Mouse (Mus musculus): ENCODE data around the gene Rasgrp3. TPM values are rescaled to one million over a fixed set of nuclear protein-coding genes. Genes with fewer than 3 reads are reported as not detected.
"Not testable (repeated sequence)": the region's sequence is repeated elsewhere in the genome, so short reads cannot be mapped to it uniquely, and the experiment has no call there.

The Rasgrp3 gene
- polyA plus RNA-seq, 1 experiment from 2014 or later = 15.6 TPM

DNA sequence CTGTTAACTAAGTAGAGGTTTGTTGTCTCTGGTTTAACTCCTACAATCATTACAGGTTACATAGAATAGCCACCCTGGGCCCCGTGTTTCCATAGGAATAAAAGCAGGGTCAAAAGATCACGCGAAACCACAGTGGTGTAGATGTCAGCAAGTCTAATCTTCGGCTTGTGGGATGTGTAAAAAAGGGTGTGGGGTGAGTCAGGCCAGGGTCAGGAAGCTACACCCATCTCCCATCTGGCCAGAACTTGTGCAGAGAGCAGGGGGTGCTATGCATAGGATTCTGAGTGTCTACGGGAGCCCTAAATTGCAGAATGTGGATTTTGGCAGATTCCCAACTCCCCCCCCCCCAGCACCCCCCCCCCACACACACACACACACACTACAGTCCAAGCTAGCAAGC, 2.5 kb downstream of the Rasgrp3 start:
- 0 out of 2 replicates have a peak, but pooled peaks have one; percentile 8 for ATAC-seq (ENCODE audit: extremely low read depth, insufficient number of reproducible peaks, low FRiP score, low TSS enrichment)
- no peak overlapping the region for H3K27ac ChIP-seq (replicated peaks)

GRCm38 (mm10) chr17:75439062-75439461, 3.4 kb downstream of the Rasgrp3 start:
- Histone ChIP-seq H3K9me3 (no peaks in the 10 kb centered on the region), H3K9ac (no peak overlapping the region), H3K4me1 (peaks cover 28% of the 10 kb centered on the region), H3K4me3 (no peak overlapping the region), H3K27me3 (replicated peaks) (no peaks in the 10 kb centered on the region), H3K4me2 (peak overlapping the region; percentile 21; the same call in 1 of the 2 replicates), H3K27ac (replicated peaks) (0 out of 2 replicates have a peak overlapping the region, but pooled peaks have one; percentile 15), H3K36me3 (no peaks in the 10 kb centered on the region)
- 73% methylated on average over 14 of the region's 14 CpGs for WGBS
- ATAC-seq (ENCODE audit: extremely low read depth, insufficient number of reproducible peaks, low FRiP score, low TSS enrichment) = no peak

More for the DNA sequence above, 2.5 kb downstream of the Rasgrp3 start:
- Histone ChIP-seq H3K36me3 (no peaks in the 10 kb centered on the region), H3K4me3 (peak overlapping the region; percentile 45; the same call in 1 of the 2 replicates), H3K27me3 (replicated peaks) (no peaks in the 10 kb centered on the region), H3K9me3 (no peaks in the 10 kb centered on the region), H3K4me1 (peaks cover 25% of the 10 kb centered on the region), H3K9ac (no peak overlapping the region), H3K4me2 (peak overlapping the region; percentile 55; the same call in 1 of the 2 replicates)
- 40% methylated on average over 5 of the region's 5 CpGs for WGBS

GRCm38 (mm10) chr17:75440619-75441018, 4.9 kb downstream of the Rasgrp3 start:
- 62% methylated on average over 7 of the region's 7 CpGs for WGBS
- Histone ChIP-seq H3K4me1 (peaks cover 20% of the 10 kb centered on the region), H3K4me2 (no peak overlapping the region), H3K27me3 (replicated peaks) (no peaks in the 10 kb centered on the region), H3K36me3 (no peaks in the 10 kb centered on the region), H3K4me3 (no peak overlapping the region), H3K27ac (replicated peaks) (peak overlapping the region; percentile 45; the same call in 1 of the 2 replicates), H3K9me3 (no peaks in the 10 kb centered on the region), H3K9ac (no peak overlapping the region)
- no peak for ATAC-seq (ENCODE audit: extremely low read depth, insufficient number of reproducible peaks, low FRiP score, low TSS enrichment)

GRCm38 (mm10) chr17:75441260-75441830, 5.6 kb downstream of the Rasgrp3 start:
- Histone ChIP-seq H3K9ac (no peak overlapping the region), H3K36me3 (no peaks in the 10 kb centered on the region), H3K9me3 (no peaks in the 10 kb centered on the region), H3K27me3 (replicated peaks) (no peaks in the 10 kb centered on the region), H3K4me3 (no peak overlapping the region), H3K27ac (replicated peaks) (peak overlapping the region; percentile 45; the same call in 1 of the 2 replicates), H3K4me1 (peaks cover 17% of the 10 kb centered on the region), H3K4me2 (no peak overlapping the region)
- ATAC-seq (ENCODE audit: extremely low read depth, insufficient number of reproducible peaks, low FRiP score, low TSS enrichment) = no peak
- WGBS = 79% methylated on average over 5 of the region's 5 CpGs

DNA sequence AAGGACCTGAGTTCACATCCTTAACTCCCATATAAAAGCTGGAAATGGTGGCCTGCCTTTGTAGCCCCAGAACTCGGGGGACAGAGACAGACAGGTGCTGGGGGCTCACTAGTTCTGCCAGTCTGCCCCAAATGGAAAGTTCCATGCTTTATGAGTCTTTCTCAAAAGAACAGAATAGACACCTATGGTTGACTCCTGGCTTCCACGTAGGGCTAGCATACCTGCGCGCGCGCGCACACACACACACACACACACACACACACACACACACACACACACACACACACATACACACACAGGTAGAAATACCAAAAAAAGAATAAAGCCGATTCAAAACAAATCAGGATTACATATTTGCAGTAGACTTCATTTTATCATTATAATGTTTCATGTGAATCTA, 6.7 kb downstream of the Rasgrp3 start:
- Histone ChIP-seq H3K27me3 (replicated peaks) (no peaks in the 10 kb centered on the region), H3K4me1 (peaks cover 17% of the 10 kb centered on the region), H3K9ac (no peak overlapping the region), H3K4me3 (no peak overlapping the region), H3K36me3 (no peaks in the 10 kb centered on the region), H3K9me3 (no peaks in the 10 kb centered on the region), H3K27ac (replicated peaks) (0 out of 2 replicates have a peak overlapping the region, but pooled peaks have one; percentile 5), H3K4me2 (no peak overlapping the region)
- WGBS = 95% methylated on average over 8 of the region's 8 CpGs
- ATAC-seq (ENCODE audit: extremely low read depth, insufficient number of reproducible peaks, low FRiP score, low TSS enrichment) = no peak

GRCm38 (mm10) chr17:75443064-75443621, 7.4 kb downstream of the Rasgrp3 start:
- Histone ChIP-seq H3K4me3 (no peak overlapping the region), H3K27me3 (replicated peaks) (no peaks in the 10 kb centered on the region), H3K4me1 (peaks cover 15% of the 10 kb centered on the region), H3K27ac (replicated peaks) (peak overlapping the region; percentile 28; the same call in 1 of the 2 replicates), H3K36me3 (no peaks in the 10 kb centered on the region), H3K9me3 (no peaks in the 10 kb centered on the region), H3K9ac (no peak overlapping the region), H3K4me2 (peak overlapping the region; percentile 24)
- ATAC-seq (ENCODE audit: extremely low read depth, insufficient number of reproducible peaks, low FRiP score, low TSS enrichment) = no peak
- 40% methylated on average over 5 of the region's 6 CpGs for WGBS

DNA sequence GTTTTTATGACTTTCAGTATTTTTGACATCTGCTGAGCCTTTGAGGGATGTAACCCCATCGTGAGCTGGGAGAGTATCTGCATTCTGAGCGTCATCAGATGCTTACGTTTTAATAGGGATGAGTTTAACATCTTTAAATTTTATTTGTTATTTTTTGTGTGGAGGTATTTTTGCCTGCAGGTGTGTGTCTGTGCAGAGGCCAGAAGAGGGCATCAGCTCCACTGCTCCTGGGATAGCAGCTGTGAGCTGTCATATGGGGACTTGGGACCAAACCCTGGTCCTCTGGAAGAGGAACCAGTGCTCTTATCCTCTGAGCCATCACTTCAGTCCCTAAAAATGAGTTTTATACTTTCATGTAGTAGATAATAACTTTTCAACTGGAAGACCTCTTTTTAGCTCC, 12.6 kb downstream of the Rasgrp3 start:
- no peaks in the 10 kb centered on the region for H3K9me3 ChIP-seq
- 88% methylated on average over 3 of the region's 3 CpGs for WGBS
- no peak for ATAC-seq (ENCODE audit: extremely low read depth, insufficient number of reproducible peaks, low FRiP score, low TSS enrichment)
- H3K27ac ChIP-seq (replicated peaks) = no peak overlapping the region
- H3K27me3 ChIP-seq (replicated peaks) = no peaks in the 10 kb centered on the region
- H3K9ac ChIP-seq = no peak overlapping the region
- H3K4me3 ChIP-seq = no peak overlapping the region
- H3K36me3 ChIP-seq = no peaks in the 10 kb centered on the region
- peaks cover 13% of the 10 kb centered on the region for H3K4me1 ChIP-seq
- H3K4me2 ChIP-seq = no peak overlapping the region

- Histone ChIP-seq H3K4me1 (peaks cover 10% of the 10 kb centered on the region; the same call in 1 of the 2 replicates), H3K27ac (replicated peaks) (no peak overlapping the region), H3K4me2 (no peak overlapping the region), H3K4me3 (no peak overlapping the region), H3K27me3 (replicated peaks) (no peaks in the 10 kb centered on the region), H3K36me3 (no peaks in the 10 kb centered on the region), H3K9me3 (no peaks in the 10 kb centered on the region), H3K9ac (no peak overlapping the region)
- ATAC-seq (ENCODE audit: extremely low read depth, insufficient number of reproducible peaks, low FRiP score, low TSS enrichment) = no peak
- WGBS = 39% methylated on average over 1 of the region's 1 CpGs
These were observed 13.3 kb downstream of the Rasgrp3 start for GRCm38 (mm10) chr17:75449022-75449421.

DNA sequence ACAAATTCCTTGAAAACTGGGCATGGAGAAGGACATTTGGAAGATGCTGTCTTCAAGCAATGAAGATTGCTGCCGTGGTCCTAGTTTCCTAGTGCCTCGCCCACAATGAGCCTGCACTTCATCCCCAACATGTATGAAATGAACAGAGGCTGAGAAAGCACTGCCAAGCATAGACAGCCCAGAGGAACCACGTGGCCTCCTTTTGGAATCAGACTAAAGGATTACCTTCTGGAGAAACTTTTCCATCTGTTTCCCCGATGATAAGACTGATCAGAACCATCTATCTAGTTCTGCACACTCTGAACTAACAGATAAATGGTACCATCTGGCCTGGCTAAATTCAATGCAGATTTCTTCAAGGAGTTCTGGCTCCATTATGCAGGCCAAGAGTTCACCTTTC, 16.6 kb downstream of the Rasgrp3 start:
- Histone ChIP-seq H3K4me3 (no peak overlapping the region), H3K36me3 (no peaks in the 10 kb centered on the region), H3K4me2 (no peak overlapping the region), H3K9me3 (no peaks in the 10 kb centered on the region), H3K27ac (replicated peaks) (no peak overlapping the region), H3K9ac (no peak overlapping the region), H3K4me1 (peaks cover 10% of the 10 kb centered on the region; the same call in 1 of the 2 replicates), H3K27me3 (replicated peaks) (no peaks in the 10 kb centered on the region)
- no peak for ATAC-seq (ENCODE audit: extremely low read depth, insufficient number of reproducible peaks, low FRiP score, low TSS enrichment)
- WGBS = 69% methylated on average over 4 of the region's 4 CpGs

DNA sequence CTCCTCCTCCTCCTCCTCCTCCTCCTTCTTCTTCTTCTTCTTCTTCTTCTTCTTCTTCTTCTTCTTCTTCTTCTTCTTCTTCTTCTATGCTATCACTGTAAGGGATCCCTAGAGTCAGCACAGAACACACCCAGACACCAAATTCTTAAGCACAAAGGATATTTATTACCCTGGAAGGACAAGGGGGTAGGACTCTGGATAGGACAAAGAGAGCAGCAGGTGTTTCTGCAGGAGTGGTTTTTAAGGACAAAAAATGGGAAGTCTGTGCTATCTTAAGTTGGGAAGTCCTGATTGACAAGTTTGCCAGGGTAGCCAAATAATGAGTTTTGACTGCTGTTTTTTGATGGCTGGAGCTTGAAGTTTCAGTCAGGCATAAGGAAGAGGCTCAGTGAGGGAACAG, 17.9 kb downstream of the Rasgrp3 start:
- no peak overlapping the region for H3K4me2 ChIP-seq
- no peaks in the 10 kb centered on the region for H3K27me3 ChIP-seq (replicated peaks)
- H3K9me3 ChIP-seq = no peaks in the 10 kb centered on the region
- peaks cover 10% of the 10 kb centered on the region; the same call in 1 of the 2 replicates for H3K4me1 ChIP-seq
- no peak for ATAC-seq (ENCODE audit: extremely low read depth, insufficient number of reproducible peaks, low FRiP score, low TSS enrichment)
- H3K36me3 ChIP-seq = no peaks in the 10 kb centered on the region
- no peak overlapping the region for H3K4me3 ChIP-seq
- H3K9ac ChIP-seq = no peak overlapping the region
- H3K27ac ChIP-seq (replicated peaks) = no peak overlapping the region

GRCm38 (mm10) chr17:75456096-75456495, 20.4 kb downstream of the Rasgrp3 start:
- not testable (repeated sequence) for H3K4me3 ChIP-seq; H3K36me3 ChIP-seq; H3K27me3 ChIP-seq (replicated peaks); H3K9ac ChIP-seq; H3K9me3 ChIP-seq; H3K4me1 ChIP-seq; H3K4me2 ChIP-seq; H3K27ac ChIP-seq (replicated peaks); ATAC-seq (ENCODE audit: extremely low read depth, insufficient number of reproducible peaks, low FRiP score, low TSS enrichment)
- WGBS = 85% methylated on average over 9 of the region's 9 CpGs

GRCm38 (mm10) chr17:75460621-75461020, 24.9 kb downstream of the Rasgrp3 start:
- H3K9ac ChIP-seq = no peak overlapping the region
- 76% methylated on average over 6 of the region's 6 CpGs for WGBS
- H3K9me3 ChIP-seq = no peaks in the 10 kb centered on the region
- H3K36me3 ChIP-seq = no peaks in the 10 kb centered on the region
- H3K27me3 ChIP-seq (replicated peaks) = no peaks in the 10 kb centered on the region
- H3K4me1 ChIP-seq = peaks cover 19% of the 10 kb centered on the region
- ATAC-seq (ENCODE audit: extremely low read depth, insufficient number of reproducible peaks, low FRiP score, low TSS enrichment) = no peak
- no peak overlapping the region for H3K27ac ChIP-seq (replicated peaks)
- no peak overlapping the region for H3K4me3 ChIP-seq
- no peak overlapping the region for H3K4me2 ChIP-seq

Data from heart, embryonic 13.5 days (tissue).